Mouse (Mus musculus) neural tube, embryonic 12.5 days (tissue): ENCODE results near the gene Nsd1. TPM values are rescaled to one million over a fixed set of nuclear protein-coding genes. Genes with fewer than 3 reads are reported as not detected.

ENCODE experiments used
- ATAC-seq: fragments of 200-750 bp; cut with Nextera tagmentation; 2 replicates; pipeline ENCODE4 v1.8.0; 2017; ENCODE audit warnings: low read depth, mild to moderate bottlenecking, moderate TSS enrichment, moderate library complexity; ENCODE audit not compliant: low FRiP score
- H3K27ac ChIP-seq: fragments of 300-500 bp; sonication (generic); 2 replicates; pipeline ENCODE4 v1.5.1; 2016
- H3K27me3 ChIP-seq: fragments of 300-500 bp; sonication (generic); replicated peaks from 2 replicates; pipeline ENCODE4 v1.6.1; 2016; ENCODE audit warnings: mild to moderate bottlenecking
- H3K36me3 ChIP-seq: fragments of 300-500 bp; sonication (generic); 2 replicates; pipeline ENCODE4 v1.6.1; 2016; ENCODE audit warnings: mild to moderate bottlenecking
- H3K4me1 ChIP-seq: fragments of 300-500 bp; sonication (generic); 2 replicates; pipeline ENCODE4 v1.6.1; 2016
- H3K4me2 ChIP-seq: fragments of 300-500 bp; sonication (generic); replicated peaks from 2 replicates; pipeline ENCODE4 v1.6.1; 2016; ENCODE audit warnings: mild to moderate bottlenecking
- H3K4me3 ChIP-seq: fragments of 300-500 bp; sonication (generic); 2 replicates; pipeline ENCODE4 v1.5.1; 2016
- H3K9ac ChIP-seq: fragments of 300-500 bp; sonication (generic); 2 replicates; pipeline ENCODE4 v1.6.1; 2016; ENCODE audit warnings: mild to moderate bottlenecking
- H3K9me3 ChIP-seq: fragments of 300-500 bp; sonication (generic); 2 replicates; pipeline ENCODE4 v1.6.1; 2016; ENCODE audit warnings: mild to moderate bottlenecking
- WGBS: fragments of 180-500 bp; shearing (Covaris S2); methylation state at CpG from one replicate; pipeline ENCODE4 v1.1.7; 2016; 5-methylcytosine and 5-hydroxymethylcytosine counted together
- polyA plus RNA-seq: library from polyadenylated mRNA; unstranded; fragments of >200 nt; fragmentation: Nextera tagmentation; extraction: Ambion mirVana; gene quantifications from 2 replicates; pipeline ENCODE4 v1.2.1, GENCODE M21; 2016

The Nsd1 gene
- polyA plus RNA-seq, 1 experiment from 2014 or later, result 68.6 TPM

DNA sequence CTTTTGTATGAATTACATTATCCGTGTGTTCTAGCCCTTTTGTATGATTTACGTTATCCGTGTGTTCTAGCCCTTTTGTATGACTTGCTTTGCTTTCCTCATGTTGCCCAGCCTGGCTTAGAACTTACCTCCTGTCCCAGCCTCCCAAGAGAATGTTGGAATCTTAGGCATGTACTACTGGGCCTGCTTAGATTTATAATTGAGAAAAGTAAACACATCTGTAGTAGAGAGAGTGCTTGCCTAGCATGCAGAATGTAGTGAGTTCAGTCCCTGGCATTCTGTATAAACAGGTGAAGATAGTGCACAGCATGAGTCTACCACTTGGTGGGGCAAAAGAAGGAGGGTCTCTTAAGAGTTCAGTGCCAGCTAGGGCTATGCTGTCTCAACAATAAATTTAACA is 14.8 kb downstream of the Nsd1 start:
- Histone ChIP-seq H3K9ac (no peak overlapping the region), H3K4me3 (no peak overlapping the region), H3K4me2 (no peak overlapping the region), H3K4me1 (no peaks in the 10 kb centered on the region), H3K27ac (no peak overlapping the region), H3K9me3 (no peaks in the 10 kb centered on the region), H3K36me3 (peaks cover 63% of the 10 kb centered on the region), H3K27me3 (no peaks in the 10 kb centered on the region)
- ATAC-seq, result no peak
- 96% methylated on average over 3 of the region's 3 CpGs for WGBS

DNA sequence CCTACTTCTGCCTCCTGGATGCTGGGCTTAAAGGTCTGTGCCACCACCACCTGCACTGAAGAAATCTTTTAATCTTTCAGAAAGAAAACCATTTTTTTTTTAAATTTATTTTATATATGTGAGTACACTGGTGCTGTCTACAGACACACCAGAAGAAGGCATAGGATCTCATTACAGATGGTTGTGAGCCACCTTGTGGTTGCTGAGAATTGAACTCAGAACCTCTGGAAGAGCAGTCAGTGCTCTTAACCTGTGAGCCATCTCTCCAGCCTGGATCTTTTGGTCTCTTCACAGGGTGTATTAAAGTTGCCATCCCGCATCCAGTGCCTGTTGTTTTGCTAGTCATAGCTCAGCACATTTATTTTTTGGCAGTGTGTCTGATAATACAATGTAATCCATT is 21.1 kb downstream of the Nsd1 start:
- no peaks in the 10 kb centered on the region for H3K4me1 ChIP-seq
- no peaks in the 10 kb centered on the region for H3K9me3 ChIP-seq
- no peaks in the 10 kb centered on the region for H3K27me3 ChIP-seq
- H3K27ac ChIP-seq, result no peak overlapping the region
- no peak overlapping the region for H3K9ac ChIP-seq
- ATAC-seq, result no peak
- peaks cover 63% of the 10 kb centered on the region for H3K36me3 ChIP-seq
- no peak overlapping the region for H3K4me2 ChIP-seq
- 87% methylated on average over 1 of the region's 1 CpGs for WGBS
- H3K4me3 ChIP-seq, result no peak overlapping the region

DNA sequence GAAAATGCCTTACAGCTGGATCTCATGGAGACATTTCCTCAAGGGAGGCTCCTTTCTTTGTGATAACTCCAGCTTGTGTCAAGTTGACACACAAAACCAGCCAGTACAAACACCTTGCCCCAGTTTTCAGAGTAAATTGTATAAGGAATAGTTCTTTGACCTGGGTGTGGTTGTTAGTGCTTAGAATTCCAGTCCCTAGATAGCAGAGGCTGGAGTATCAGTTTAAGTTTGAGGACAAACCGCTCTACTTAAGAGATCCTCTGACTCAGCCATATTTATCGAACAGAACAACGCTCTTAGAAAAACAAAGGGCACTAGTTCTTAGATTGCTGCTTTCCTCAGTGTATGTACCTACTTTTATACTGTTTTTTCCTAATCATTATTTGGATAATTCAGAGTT is 33.6 kb downstream of the Nsd1 start:
- peaks cover 79% of the 10 kb centered on the region for H3K36me3 ChIP-seq
- no peak overlapping the region for H3K27ac ChIP-seq
- H3K9ac ChIP-seq, result no peak overlapping the region
- ATAC-seq, result no peak
- H3K4me1 ChIP-seq, result no peaks in the 10 kb centered on the region
- no peaks in the 10 kb centered on the region for H3K27me3 ChIP-seq
- H3K9me3 ChIP-seq, result no peaks in the 10 kb centered on the region
- no peak overlapping the region for H3K4me2 ChIP-seq
- H3K4me3 ChIP-seq, result no peak overlapping the region
- WGBS, result 94% methylated on average over 3 of the region's 3 CpGs

DNA sequence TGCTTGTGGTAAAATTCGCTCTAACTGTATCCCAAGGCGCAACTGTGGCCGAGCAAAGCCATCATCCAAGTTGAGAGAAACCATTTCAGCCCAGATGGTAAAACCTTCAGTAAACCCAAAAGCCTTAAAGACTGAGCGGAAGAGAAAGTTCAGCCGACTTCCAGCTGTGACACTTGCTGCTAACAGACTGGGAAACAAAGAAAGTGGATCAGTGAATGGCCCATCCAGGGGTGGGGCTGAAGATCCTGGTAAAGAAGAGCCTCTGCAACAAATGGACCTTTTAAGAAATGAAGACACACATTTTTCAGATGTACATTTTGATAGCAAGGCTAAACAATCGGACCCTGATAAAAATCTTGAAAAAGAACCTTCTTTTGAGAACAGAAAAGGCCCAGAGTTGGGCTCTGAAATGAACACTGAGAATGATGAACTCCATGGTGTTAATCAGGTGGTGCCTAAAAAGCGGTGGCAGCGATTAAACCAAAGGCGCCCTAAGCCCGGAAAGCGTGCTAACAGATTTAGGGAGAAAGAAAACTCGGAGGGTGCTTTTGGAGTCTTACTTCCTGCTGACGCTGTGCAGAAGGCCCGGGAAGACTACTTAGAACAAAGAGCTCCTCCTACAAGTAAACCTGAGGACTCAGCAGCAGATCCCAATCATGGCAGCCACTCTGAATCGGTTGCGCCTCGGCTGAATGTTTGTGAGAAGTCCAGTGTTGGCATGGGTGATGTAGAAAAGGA is 37.9 kb downstream of the Nsd1 start:
- no peak overlapping the region for H3K9ac ChIP-seq
- H3K36me3 ChIP-seq, result peaks cover 56% of the 10 kb centered on the region
- no peak overlapping the region for H3K27ac ChIP-seq
- ATAC-seq, result no peak
- H3K4me1 ChIP-seq, result no peaks in the 10 kb centered on the region
- H3K4me3 ChIP-seq, result no peak overlapping the region
- H3K9me3 ChIP-seq, result no peaks in the 10 kb centered on the region
- H3K27me3 ChIP-seq, result no peaks in the 10 kb centered on the region
- H3K4me2 ChIP-seq, result no peak overlapping the region
- WGBS, result 73% methylated on average over 17 of the region's 17 CpGs

DNA sequence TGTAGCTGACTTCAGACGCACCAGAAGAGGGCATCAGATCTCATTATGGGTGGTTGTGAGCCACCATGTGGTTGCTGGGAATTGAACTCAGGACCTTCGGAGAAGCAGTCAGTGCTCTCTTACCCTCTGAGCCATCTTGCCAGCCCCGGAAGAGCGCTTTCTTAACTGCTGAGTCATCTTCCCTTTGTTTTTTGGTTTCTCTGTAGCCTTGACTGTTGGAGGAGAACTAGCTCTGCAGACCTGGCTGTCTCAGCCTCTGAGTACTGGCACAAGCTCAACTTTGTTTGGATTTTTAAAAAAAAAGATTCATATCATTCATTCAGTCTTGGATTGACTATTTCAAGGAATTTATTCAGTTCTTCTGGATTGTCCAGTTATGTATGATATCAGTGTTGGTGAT is 39.7 kb downstream of the Nsd1 start:
- ATAC-seq, result no peak
- WGBS, result 93% methylated on average over 4 of the region's 4 CpGs
- Histone ChIP-seq H3K9me3 (no peaks in the 10 kb centered on the region), H3K27me3 (no peaks in the 10 kb centered on the region), H3K4me2 (no peak overlapping the region), H3K36me3 (peaks cover 47% of the 10 kb centered on the region), H3K4me3 (no peak overlapping the region), H3K27ac (no peak overlapping the region), H3K4me1 (no peaks in the 10 kb centered on the region), H3K9ac (no peak overlapping the region)

DNA sequence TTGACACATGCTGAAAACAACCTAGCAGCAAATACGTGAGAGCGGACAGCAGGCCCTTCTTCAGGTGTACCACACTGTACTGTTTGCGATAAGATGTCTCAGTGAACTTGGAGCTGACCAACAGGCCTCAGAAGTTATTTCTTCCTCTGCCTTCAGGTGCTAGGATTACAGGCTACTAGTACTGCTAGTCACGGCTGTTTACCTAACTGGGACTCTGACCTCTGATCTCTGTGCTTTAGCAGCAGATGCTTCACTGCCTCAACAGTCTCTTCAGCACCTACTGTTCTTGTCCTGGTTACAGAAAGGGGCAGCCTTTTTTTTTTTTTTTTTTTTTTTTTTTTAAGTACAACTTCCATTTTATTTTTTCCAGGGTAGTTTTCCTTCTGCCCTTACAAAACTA is 43.2 kb downstream of the Nsd1 start:
- H3K4me2 ChIP-seq, result no peak overlapping the region
- H3K9ac ChIP-seq, result no peak overlapping the region
- ATAC-seq, result no peak
- H3K4me3 ChIP-seq, result no peak overlapping the region
- H3K27ac ChIP-seq, result no peak overlapping the region
- H3K4me1 ChIP-seq, result no peaks in the 10 kb centered on the region
- 94% methylated on average over 4 of the region's 4 CpGs for WGBS
- H3K27me3 ChIP-seq, result no peaks in the 10 kb centered on the region
- H3K9me3 ChIP-seq, result no peaks in the 10 kb centered on the region
- peaks cover 19% of the 10 kb centered on the region for H3K36me3 ChIP-seq

DNA sequence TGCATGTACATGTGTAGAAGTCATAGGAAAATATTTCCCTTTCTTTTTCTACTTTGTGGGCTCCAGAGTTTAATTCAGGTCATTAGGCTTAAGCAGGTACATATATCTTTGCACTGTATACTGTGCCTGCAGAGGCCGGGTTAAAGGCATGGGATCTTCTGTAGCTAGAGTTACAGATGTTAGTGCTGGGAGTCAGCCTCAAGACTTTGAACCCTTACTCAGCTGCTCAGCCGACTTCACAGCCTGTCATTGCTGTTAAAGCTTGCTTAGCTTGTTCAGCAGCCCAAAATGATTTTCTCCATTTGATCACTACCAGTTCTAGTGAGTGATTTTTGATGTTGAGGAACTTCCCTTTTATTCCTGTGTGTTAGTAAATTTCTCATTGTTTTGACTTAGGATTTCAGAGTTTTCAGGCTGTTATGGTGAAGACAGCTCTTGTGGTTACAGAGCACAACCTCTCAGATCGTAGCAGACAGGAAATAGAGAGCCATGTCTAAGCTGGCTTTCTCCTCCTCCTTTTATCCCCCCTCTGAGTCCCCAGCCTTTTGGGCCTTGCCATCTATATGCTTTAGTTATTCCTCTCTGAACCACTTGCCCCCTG is 45.6 kb downstream of the Nsd1 start:
- ATAC-seq, result no peak
- no peak overlapping the region for H3K27ac ChIP-seq
- no peaks in the 10 kb centered on the region for H3K27me3 ChIP-seq
- no peak overlapping the region for H3K4me3 ChIP-seq
- H3K9me3 ChIP-seq, result no peaks in the 10 kb centered on the region
- H3K4me2 ChIP-seq, result no peak overlapping the region
- peaks cover 8% of the 10 kb centered on the region for H3K36me3 ChIP-seq
- no peaks in the 10 kb centered on the region for H3K4me1 ChIP-seq
- H3K9ac ChIP-seq, result no peak overlapping the region
- WGBS, result 87% methylated on average over 3 of the region's 3 CpGs

DNA sequence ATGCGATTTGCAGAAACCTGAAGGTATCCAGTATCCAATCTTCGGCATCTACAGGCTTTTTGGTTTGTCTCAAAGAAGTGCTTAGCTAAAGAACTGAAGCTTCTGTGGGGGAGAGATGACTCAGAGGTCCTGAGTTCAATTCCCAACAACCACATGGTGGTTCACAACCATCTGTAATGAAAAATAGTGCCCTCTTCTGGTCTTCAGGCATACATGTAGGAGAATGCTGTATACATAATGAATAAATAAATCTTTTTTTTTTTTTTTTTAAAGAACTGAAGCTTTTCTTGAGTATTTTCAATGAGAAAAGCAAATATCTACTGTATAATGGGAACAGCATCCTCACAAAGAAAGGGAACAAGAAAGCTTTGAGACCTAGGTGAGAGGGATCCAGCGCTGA is 49.1 kb downstream of the Nsd1 start:
- Histone ChIP-seq H3K27ac (no peak overlapping the region), H3K9ac (no peak overlapping the region), H3K4me2 (no peak overlapping the region), H3K27me3 (no peaks in the 10 kb centered on the region), H3K9me3 (no peaks in the 10 kb centered on the region), H3K36me3 (peaks cover 26% of the 10 kb centered on the region), H3K4me1 (no peaks in the 10 kb centered on the region), H3K4me3 (no peak overlapping the region)
- no peak for ATAC-seq
- WGBS, result 97% methylated on average over 3 of the region's 3 CpGs

DNA sequence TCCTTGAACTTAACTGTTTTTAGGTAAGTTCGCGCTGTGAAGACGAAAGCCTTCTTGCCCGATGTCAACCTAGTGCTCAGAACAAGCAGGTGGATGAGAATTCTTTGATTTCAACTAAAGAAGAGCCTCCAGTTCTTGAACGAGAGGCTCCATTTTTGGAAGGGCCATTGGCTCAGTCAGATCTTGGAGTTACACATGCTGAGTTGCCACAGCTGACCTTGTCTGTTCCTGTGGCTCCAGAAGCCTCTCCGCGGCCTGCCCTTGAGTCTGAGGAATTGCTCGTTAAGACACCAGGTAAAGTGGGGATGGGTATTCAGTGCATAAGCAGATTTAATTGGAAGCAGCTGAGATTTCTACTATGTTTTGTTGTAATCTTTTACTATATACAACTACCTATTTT is 51.9 kb downstream of the Nsd1 start:
- Histone ChIP-seq H3K27me3 (no peaks in the 10 kb centered on the region), H3K27ac (no peak overlapping the region), H3K4me1 (no peaks in the 10 kb centered on the region), H3K4me3 (no peak overlapping the region), H3K9ac (no peak overlapping the region), H3K9me3 (no peaks in the 10 kb centered on the region), H3K4me2 (no peak overlapping the region), H3K36me3 (peaks cover 37% of the 10 kb centered on the region)
- no peak for ATAC-seq
- 98% methylated on average over 8 of the region's 8 CpGs for WGBS

DNA sequence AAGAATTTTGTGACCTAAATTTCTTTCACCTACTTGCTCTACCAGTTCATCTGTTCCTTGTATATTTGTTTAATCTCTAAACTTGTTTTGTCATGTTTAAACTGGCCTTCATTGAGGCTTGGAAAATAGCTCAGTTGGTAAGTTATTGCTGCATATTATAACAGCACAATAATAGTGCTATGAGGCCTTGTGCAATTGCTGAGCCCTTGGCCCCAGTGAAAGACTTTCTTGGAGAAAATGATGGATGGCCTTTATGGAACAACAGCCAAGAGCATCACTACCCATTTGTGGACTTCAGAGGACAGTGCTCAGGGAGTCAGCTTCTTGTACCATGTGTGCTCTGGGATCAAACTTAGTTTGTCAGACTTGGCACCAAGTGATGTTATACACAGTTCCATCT is 52.5 kb downstream of the Nsd1 start:
- Histone ChIP-seq H3K27me3 (no peaks in the 10 kb centered on the region), H3K9me3 (no peaks in the 10 kb centered on the region), H3K36me3 (peaks cover 37% of the 10 kb centered on the region), H3K27ac (no peak overlapping the region), H3K4me2 (no peak overlapping the region), H3K4me3 (no peak overlapping the region), H3K4me1 (no peaks in the 10 kb centered on the region), H3K9ac (no peak overlapping the region)
- ATAC-seq, result no peak

DNA sequence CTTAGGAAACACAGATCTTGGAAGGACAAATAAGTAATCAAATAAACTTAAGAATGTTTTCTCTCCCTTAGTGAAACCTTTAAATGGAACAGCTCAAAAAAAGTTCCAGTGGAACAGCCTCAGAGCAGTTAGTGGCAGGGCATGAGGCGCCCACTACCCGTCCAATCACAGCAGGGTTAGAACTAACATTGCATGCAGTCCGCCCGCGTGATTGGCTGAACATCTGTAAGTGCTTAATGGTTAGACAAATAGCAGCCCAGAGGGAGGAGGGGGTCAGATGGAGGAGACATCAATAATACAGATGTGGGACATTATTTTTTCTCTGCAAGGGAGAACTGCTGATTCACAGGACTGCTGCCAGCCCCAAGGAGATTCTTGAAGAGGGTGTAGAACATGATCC is 67.6 kb downstream of the Nsd1 start:
- 80% methylated on average over 5 of the region's 5 CpGs for WGBS
- Histone ChIP-seq H3K27ac (no peak overlapping the region), H3K4me3 (no peak overlapping the region), H3K36me3 (peaks cover 56% of the 10 kb centered on the region), H3K4me2 (no peak overlapping the region), H3K27me3 (no peaks in the 10 kb centered on the region), H3K9me3 (no peaks in the 10 kb centered on the region), H3K9ac (no peak overlapping the region), H3K4me1 (no peaks in the 10 kb centered on the region)
- ATAC-seq, result no peak

DNA sequence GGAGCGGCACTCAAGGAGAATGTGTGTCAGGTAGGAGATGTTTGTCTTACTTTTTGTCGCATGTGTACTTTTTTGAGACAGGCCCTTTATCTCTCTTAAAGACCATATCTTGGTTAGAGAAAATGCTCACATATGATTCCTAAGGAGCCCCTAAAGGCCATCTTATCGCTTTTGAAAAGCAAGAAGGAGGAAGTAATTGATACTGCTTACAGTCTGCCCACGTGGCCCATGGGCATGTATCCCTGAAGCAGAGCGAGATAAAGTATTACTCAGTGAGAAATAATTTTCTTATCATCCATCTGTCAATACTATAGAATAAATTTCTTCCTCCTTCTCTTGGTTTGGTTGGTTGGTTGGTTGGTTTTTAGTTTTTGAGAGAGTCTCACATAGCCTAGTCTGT is 68.1 kb downstream of the Nsd1 start:
- ATAC-seq, result no peak
- no peaks in the 10 kb centered on the region for H3K9me3 ChIP-seq

DNA sequence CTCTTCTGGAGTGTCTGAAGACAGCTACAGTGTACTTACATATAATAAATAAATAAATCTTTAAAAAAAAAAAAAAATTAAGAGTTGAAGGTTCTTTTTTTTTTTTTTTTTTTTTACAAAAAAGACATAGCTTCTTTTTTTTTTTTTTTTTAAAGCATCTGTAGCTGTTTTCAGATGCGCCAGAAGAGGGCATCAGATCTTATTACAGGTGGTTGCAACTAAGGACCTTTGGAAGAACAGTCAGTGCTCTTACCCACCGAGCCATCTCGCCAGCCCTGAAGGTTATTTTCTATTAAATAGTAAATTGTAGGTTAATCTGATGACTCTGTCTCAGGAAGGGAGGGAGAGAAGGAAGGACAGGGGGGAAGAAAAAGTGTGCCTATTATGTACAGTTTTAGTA is 79.3 kb downstream of the Nsd1 start:
- no peak overlapping the region for H3K27ac ChIP-seq
- no peaks in the 10 kb centered on the region for H3K27me3 ChIP-seq
- no peak overlapping the region for H3K4me3 ChIP-seq
- H3K4me2 ChIP-seq, result no peak overlapping the region
- peaks cover 58% of the 10 kb centered on the region for H3K36me3 ChIP-seq
- 79% methylated on average over 3 of the region's 3 CpGs for WGBS
- no peaks in the 10 kb centered on the region for H3K9me3 ChIP-seq
- no peaks in the 10 kb centered on the region for H3K4me1 ChIP-seq
- no peak for ATAC-seq
- no peak overlapping the region for H3K9ac ChIP-seq

More for the DNA sequence above, 68.1 kb downstream of the Nsd1 start:
- Histone ChIP-seq H3K27me3 (no peaks in the 10 kb centered on the region), H3K9ac (no peak overlapping the region), H3K4me1 (no peaks in the 10 kb centered on the region), H3K4me3 (no peak overlapping the region), H3K27ac (no peak overlapping the region), H3K4me2 (no peak overlapping the region), H3K36me3 (peaks cover 56% of the 10 kb centered on the region)
- 94% methylated on average over 5 of the region's 5 CpGs for WGBS
